Mouse (Mus musculus): ENCODE data around the gene Plcb3. TPM values are rescaled to one million over a fixed set of nuclear protein-coding genes. Genes with fewer than 3 reads are reported as not detected.
A peak's percentile ranks its signal among the peaks of the same experiment; 100 is the strongest.

Plcb3 gene
- polyA plus RNA-seq, 1 experiment from 2014 or later, result 138 TPM

GRCm38 (mm10) chr19:6985951-6986708 lies 9.9 kb upstream of the Plcb3 start:
- Histone ChIP-seq H3K4me3 (ENCODE audit: low read depth, low read length) (peak overlapping the region; percentile 87), H3K4me2 (ENCODE audit: low read length) (peak overlapping the region; percentile 65), H3K9me3 (ENCODE audit: control insufficient read depth, low read length) (no peaks in the 10 kb centered on the region), H3K27me3 (replicated peaks; ENCODE audit: control insufficient read depth, insufficient read depth, low read length) (no peaks in the 10 kb centered on the region), H3K4me1 (replicated peaks; ENCODE audit: control insufficient read depth, insufficient read depth, low read length) (peaks cover 16% of the 10 kb centered on the region), H3K9ac (ENCODE audit: low read length) (peak overlapping the region; percentile 85), H3K36me3 (ENCODE audit: control insufficient read depth, insufficient read depth, low read length) (peaks cover 34% of the 10 kb centered on the region), H3K27ac (ENCODE audit: low read depth) (no peak overlapping the region)
- 76% methylated on average over 10 of the region's 10 CpGs for WGBS
- no peak for ATAC-seq (replicated peaks; ENCODE audit: low FRiP score, low TSS enrichment, low read depth)
- no peak for DNase-seq (ENCODE audit: low spot score)

GRCm38 (mm10) chr19:6985300-6985699 lies 9.0 kb upstream of the Plcb3 start:
- Histone ChIP-seq H3K36me3 (ENCODE audit: control insufficient read depth, insufficient read depth, low read length) (peaks cover 34% of the 10 kb centered on the region), H3K4me2 (ENCODE audit: low read length) (no peak overlapping the region), H3K4me1 (replicated peaks; ENCODE audit: control insufficient read depth, insufficient read depth, low read length) (peaks cover 20% of the 10 kb centered on the region), H3K9ac (ENCODE audit: low read length) (no peak overlapping the region), H3K27me3 (replicated peaks; ENCODE audit: control insufficient read depth, insufficient read depth, low read length) (no peaks in the 10 kb centered on the region), H3K9me3 (ENCODE audit: control insufficient read depth, low read length) (no peaks in the 10 kb centered on the region), H3K4me3 (ENCODE audit: low read depth, low read length) (no peak overlapping the region), H3K27ac (ENCODE audit: low read depth) (no peak overlapping the region)
- no peak for ATAC-seq (replicated peaks; ENCODE audit: low FRiP score, low TSS enrichment, low read depth)
- WGBS, result 84% methylated on average over 19 of the region's 19 CpGs
- no peak for DNase-seq (ENCODE audit: low spot score)

- no peak for DNase-seq (ENCODE audit: low spot score)
- H3K4me1 ChIP-seq (replicated peaks; ENCODE audit: control insufficient read depth, insufficient read depth, low read length), result peaks cover 27% of the 10 kb centered on the region
- no peaks in the 10 kb centered on the region for H3K9me3 ChIP-seq (ENCODE audit: control insufficient read depth, low read length)
- 93% methylated on average over 5 of the region's 5 CpGs for WGBS
- H3K36me3 ChIP-seq (ENCODE audit: control insufficient read depth, insufficient read depth, low read length), result peaks cover 35% of the 10 kb centered on the region
- H3K27me3 ChIP-seq (replicated peaks; ENCODE audit: control insufficient read depth, insufficient read depth, low read length), result no peaks in the 10 kb centered on the region
- H3K9ac ChIP-seq (ENCODE audit: low read length), result no peak overlapping the region
- H3K4me2 ChIP-seq (ENCODE audit: low read length), result no peak overlapping the region
- H3K27ac ChIP-seq (ENCODE audit: low read depth), result no peak overlapping the region
- ATAC-seq (replicated peaks; ENCODE audit: low FRiP score, low TSS enrichment, low read depth), result no peak
- H3K4me3 ChIP-seq (ENCODE audit: low read depth, low read length), result no peak overlapping the region
Observed at GRCm38 (mm10) chr19:6983621-6984020, 7.4 kb upstream of the Plcb3 start.

GRCm38 (mm10) chr19:6981465-6981864 lies 5.2 kb upstream of the Plcb3 start:
- H3K9me3 ChIP-seq (ENCODE audit: control insufficient read depth, low read length), result no peaks in the 10 kb centered on the region
- H3K36me3 ChIP-seq (ENCODE audit: control insufficient read depth, insufficient read depth, low read length), result peaks cover 53% of the 10 kb centered on the region
- peak overlapping the region; percentile 82; the same call in 1 of the 2 replicates for H3K4me2 ChIP-seq (ENCODE audit: low read length)
- ATAC-seq (replicated peaks; ENCODE audit: low FRiP score, low TSS enrichment, low read depth) (no peak), DNase-seq (ENCODE audit: low spot score) (no peak)
- 87% methylated on average over 4 of the region's 4 CpGs for WGBS
- H3K4me1 ChIP-seq (replicated peaks; ENCODE audit: control insufficient read depth, insufficient read depth, low read length), result peaks cover 26% of the 10 kb centered on the region
- no peaks in the 10 kb centered on the region for H3K27me3 ChIP-seq (replicated peaks; ENCODE audit: control insufficient read depth, insufficient read depth, low read length)
- no peak overlapping the region for H3K9ac ChIP-seq (ENCODE audit: low read length)
- no peak overlapping the region for H3K27ac ChIP-seq (ENCODE audit: low read depth)
- peak overlapping the region; percentile 70; the same call in 1 of the 2 replicates for H3K4me3 ChIP-seq (ENCODE audit: low read depth, low read length)

GRCm38 (mm10) chr19:6980381-6981093 lies 4.3 kb upstream of the Plcb3 start, which contains the start of gene Fkbp2:
Fkbp2 (minus strand) TSS chr19:6980501.
- 2% methylated on average over 38 of the region's 38 CpGs for WGBS
- peak within 1 kb of the TSS; percentile 85 for H3K27ac ChIP-seq (ENCODE audit: low read depth)
- H3K4me3 ChIP-seq (ENCODE audit: low read depth, low read length), result peak within 1 kb of the TSS; percentile 70
- peak within 1 kb of the TSS; percentile 82 for H3K4me2 ChIP-seq (ENCODE audit: low read length)
- H3K27me3 ChIP-seq (replicated peaks; ENCODE audit: control insufficient read depth, insufficient read depth, low read length), result no peaks in the 10 kb centered on the region
- peaks cover 27% of the 10 kb centered on the region for H3K4me1 ChIP-seq (replicated peaks; ENCODE audit: control insufficient read depth, insufficient read depth, low read length)
- peak; percentile 86 for ATAC-seq (replicated peaks; ENCODE audit: low FRiP score, low TSS enrichment, low read depth)
- no peaks in the 10 kb centered on the region for H3K9me3 ChIP-seq (ENCODE audit: control insufficient read depth, low read length)
- peak; percentile 99 for DNase-seq (ENCODE audit: low spot score)
- peak within 1 kb of the TSS; percentile 82 for H3K9ac ChIP-seq (ENCODE audit: low read length)
- peaks cover 53% of the 10 kb centered on the region for H3K36me3 ChIP-seq (ENCODE audit: control insufficient read depth, insufficient read depth, low read length)

GRCm38 (mm10) chr19:6979486-6980380 lies 3.5 kb upstream of the Plcb3 start:
- under 1% methylated on average over 59 of the region's 59 CpGs for WGBS
- Histone ChIP-seq H3K27ac (ENCODE audit: low read depth) (peak overlapping the region; percentile 85), H3K36me3 (ENCODE audit: control insufficient read depth, insufficient read depth, low read length) (peaks cover 45% of the 10 kb centered on the region), H3K4me1 (replicated peaks; ENCODE audit: control insufficient read depth, insufficient read depth, low read length) (peaks cover 27% of the 10 kb centered on the region), H3K4me3 (ENCODE audit: low read depth, low read length) (peak overlapping the region; percentile 70), H3K9ac (ENCODE audit: low read length) (peak overlapping the region; percentile 82), H3K27me3 (replicated peaks; ENCODE audit: control insufficient read depth, insufficient read depth, low read length) (no peaks in the 10 kb centered on the region), H3K9me3 (ENCODE audit: control insufficient read depth, low read length) (no peaks in the 10 kb centered on the region), H3K4me2 (ENCODE audit: low read length) (peak overlapping the region; percentile 82)
- peak; percentile 100 for DNase-seq (ENCODE audit: low spot score)
- peak; percentile 86 for ATAC-seq (replicated peaks; ENCODE audit: low FRiP score, low TSS enrichment, low read depth)

GRCm38 (mm10) chr19:6979001-6979479 lies 2.8 kb upstream of the Plcb3 start:
- peaks cover 27% of the 10 kb centered on the region for H3K4me1 ChIP-seq (replicated peaks; ENCODE audit: control insufficient read depth, insufficient read depth, low read length)
- H3K9ac ChIP-seq (ENCODE audit: low read length), result peak overlapping the region; percentile 38
- H3K4me2 ChIP-seq (ENCODE audit: low read length), result peak overlapping the region; percentile 82
- H3K36me3 ChIP-seq (ENCODE audit: control insufficient read depth, insufficient read depth, low read length), result peaks cover 41% of the 10 kb centered on the region
- peak overlapping the region; percentile 10 for H3K27ac ChIP-seq (ENCODE audit: low read depth)
- H3K9me3 ChIP-seq (ENCODE audit: control insufficient read depth, low read length), result no peaks in the 10 kb centered on the region
- peak overlapping the region; percentile 70 for H3K4me3 ChIP-seq (ENCODE audit: low read depth, low read length)
- DNase-seq (ENCODE audit: low spot score) (peak; percentile 66), ATAC-seq (replicated peaks; ENCODE audit: low FRiP score, low TSS enrichment, low read depth) (no peak)
- no peaks in the 10 kb centered on the region for H3K27me3 ChIP-seq (replicated peaks; ENCODE audit: control insufficient read depth, insufficient read depth, low read length)
- WGBS, result 11% methylated on average over 11 of the region's 11 CpGs

GRCm38 (mm10) chr19:6978639-6978974 lies 2.3 kb upstream of the Plcb3 start:
- ATAC-seq (replicated peaks; ENCODE audit: low FRiP score, low TSS enrichment, low read depth) (no peak), DNase-seq (ENCODE audit: low spot score) (no peak)
- Histone ChIP-seq H3K9me3 (ENCODE audit: control insufficient read depth, low read length) (no peaks in the 10 kb centered on the region), H3K27me3 (replicated peaks; ENCODE audit: control insufficient read depth, insufficient read depth, low read length) (no peaks in the 10 kb centered on the region), H3K27ac (ENCODE audit: low read depth) (peak overlapping the region; percentile 10), H3K4me2 (ENCODE audit: low read length) (peak overlapping the region; percentile 82), H3K36me3 (ENCODE audit: control insufficient read depth, insufficient read depth, low read length) (peaks cover 37% of the 10 kb centered on the region), H3K9ac (ENCODE audit: low read length) (peak overlapping the region; percentile 38), H3K4me1 (replicated peaks; ENCODE audit: control insufficient read depth, insufficient read depth, low read length) (peaks cover 27% of the 10 kb centered on the region), H3K4me3 (ENCODE audit: low read depth, low read length) (peak overlapping the region; percentile 70)
- 35% methylated on average over 3 of the region's 3 CpGs for WGBS
